Mouse (Mus musculus): ENCODE measurements around the gene Inpp5b.
"Not testable (repeated sequence)": the region's sequence is repeated elsewhere in the genome, so short reads cannot be mapped to it uniquely, and the experiment has no call there.

Inpp5b gene

GRCm38 (mm10) chr4:124709961-124710446, 31.6 kb upstream of the Inpp5b start:
- no peak for DNase-seq (ENCODE audit: low spot score in 2 of 2)

- no peak for DNase-seq (ENCODE audit: low spot score in 2 of 2)
Observed at GRCm38 (mm10) chr4:124710776-124711291, 30.8 kb upstream of the Inpp5b start.

- DNase-seq (ENCODE audit: low spot score in 2 of 2) = no peak
Observed at GRCm38 (mm10) chr4:124712618-124713017, 29.0 kb upstream of the Inpp5b start.

- not testable (repeated sequence) for DNase-seq (ENCODE audit: low spot score in 2 of 2)
Observed at GRCm38 (mm10) chr4:124713850-124714249, 27.8 kb upstream of the Inpp5b start.

GRCm38 (mm10) chr4:124714545-124715481, 26.8 kb upstream of the Inpp5b start, which contains the start of gene Sf3a3:
Sf3a3 (plus strand) TSS chr4:124714776.
- peak; percentile 90 to 93 for DNase-seq (ENCODE audit: low spot score in 2 of 2)

GRCm38 (mm10) chr4:124719101-124719500, 22.5 kb upstream of the Inpp5b start:
- DNase-seq (ENCODE audit: low spot score in 2 of 2) = no peak

GRCm38 (mm10) chr4:124726121-124726520, 15.5 kb upstream of the Inpp5b start:
- DNase-seq (ENCODE audit: low spot score in 2 of 2) = no peak

- no peak for DNase-seq (ENCODE audit: low spot score in 2 of 2)
Observed at GRCm38 (mm10) chr4:124736952-124737351, 4.7 kb upstream of the Inpp5b start.

- DNase-seq (ENCODE audit: low spot score in 2 of 2) = no peak
Observed at GRCm38 (mm10) chr4:124737486-124737885, 4.2 kb upstream of the Inpp5b start.

- DNase-seq (ENCODE audit: low spot score in 2 of 2) = no peak
Observed at GRCm38 (mm10) chr4:124738013-124738412, 3.6 kb upstream of the Inpp5b start.

GRCm38 (mm10) chr4:124738783-124739182, 2.9 kb upstream of the Inpp5b start:
- DNase-seq (ENCODE audit: low spot score in 2 of 2) = no peak

- DNase-seq (ENCODE audit: low spot score in 2 of 2) = no peak
Observed at GRCm38 (mm10) chr4:124742839-124743238, 1.2 kb downstream of the Inpp5b start.

GRCm38 (mm10) chr4:124746577-124746976, 4.9 kb downstream of the Inpp5b start:
- DNase-seq (ENCODE audit: low spot score in 2 of 2) = no peak

GRCm38 (mm10) chr4:124747851-124748250, 6.2 kb downstream of the Inpp5b start:
- DNase-seq (ENCODE audit: low spot score in 2 of 2) = no peak

GRCm38 (mm10) chr4:124751300-124752250, 9.9 kb downstream of the Inpp5b start:
- peak; percentile 95 to 98 for DNase-seq (ENCODE audit: low spot score in 2 of 2)

- no peak for DNase-seq (ENCODE audit: low spot score in 2 of 2)
Observed at GRCm38 (mm10) chr4:124752281-124753199, 10.9 kb downstream of the Inpp5b start.

- no peak for DNase-seq (ENCODE audit: low spot score in 2 of 2)
Observed at GRCm38 (mm10) chr4:124755526-124755925, 13.9 kb downstream of the Inpp5b start.

GRCm38 (mm10) chr4:124759305-124759811, 17.7 kb downstream of the Inpp5b start:
- DNase-seq (ENCODE audit: low spot score in 2 of 2) = no peak

GRCm38 (mm10) chr4:124761201-124761600, 19.6 kb downstream of the Inpp5b start:
- no peak for DNase-seq (ENCODE audit: low spot score in 2 of 2)

- DNase-seq (ENCODE audit: low spot score in 2 of 2) = no peak
Observed at GRCm38 (mm10) chr4:124762858-124763452, 21.3 kb downstream of the Inpp5b start.
